Mouse (Mus musculus): ENCODE measurements around the gene Atp6v0a1. TPM values are rescaled to one million over a fixed set of nuclear protein-coding genes. Genes with fewer than 3 reads are reported as not detected.

Atp6v0a1 gene
- polyA plus RNA-seq, 1 experiment: 312 TPM

GRCm38 (mm10) chr11:101082208-101083082 is 73.2 kb downstream of the Atp6v0a1 start, which contains the start of gene Coasy:
Coasy (plus strand) TSS chr11:101082565.
- peak; percentile 84 to 93 for DNase-seq (ENCODE audit: extremely low spot score in 1 of 2, low spot score in 1 of 2)

- no peak for DNase-seq (ENCODE audit: extremely low spot score in 1 of 2, low spot score in 1 of 2)
Observed at GRCm38 (mm10) chr11:101083083-101083697, 73.9 kb downstream of the Atp6v0a1 start.

DNA sequence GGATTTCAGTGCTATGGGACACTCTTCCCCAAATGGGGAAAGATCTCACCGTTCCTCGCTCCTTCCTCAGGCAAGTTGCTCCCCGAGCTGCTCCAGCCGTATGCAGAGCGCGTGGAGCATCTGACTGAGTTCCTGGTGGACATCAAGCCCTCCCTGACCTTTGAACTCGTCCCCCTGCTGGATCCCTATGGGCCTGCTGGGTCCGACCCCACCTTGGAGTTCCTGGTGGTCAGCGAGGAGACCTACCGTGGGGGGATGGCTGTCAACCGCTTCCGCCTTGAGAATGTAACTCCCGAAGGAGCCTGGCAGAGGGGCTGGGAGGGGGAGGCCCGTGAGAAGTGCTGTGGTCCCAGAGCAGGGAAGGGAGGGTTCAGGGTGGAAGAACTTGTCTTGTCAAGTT is 75.0 kb downstream of the Atp6v0a1 start:
- no peak for DNase-seq (ENCODE audit: extremely low spot score in 1 of 2, low spot score in 1 of 2)

GRCm38 (mm10) chr11:101084811-101085210 is 75.6 kb downstream of the Atp6v0a1 start:
- no peak for DNase-seq (ENCODE audit: extremely low spot score in 1 of 2, low spot score in 1 of 2)

DNA sequence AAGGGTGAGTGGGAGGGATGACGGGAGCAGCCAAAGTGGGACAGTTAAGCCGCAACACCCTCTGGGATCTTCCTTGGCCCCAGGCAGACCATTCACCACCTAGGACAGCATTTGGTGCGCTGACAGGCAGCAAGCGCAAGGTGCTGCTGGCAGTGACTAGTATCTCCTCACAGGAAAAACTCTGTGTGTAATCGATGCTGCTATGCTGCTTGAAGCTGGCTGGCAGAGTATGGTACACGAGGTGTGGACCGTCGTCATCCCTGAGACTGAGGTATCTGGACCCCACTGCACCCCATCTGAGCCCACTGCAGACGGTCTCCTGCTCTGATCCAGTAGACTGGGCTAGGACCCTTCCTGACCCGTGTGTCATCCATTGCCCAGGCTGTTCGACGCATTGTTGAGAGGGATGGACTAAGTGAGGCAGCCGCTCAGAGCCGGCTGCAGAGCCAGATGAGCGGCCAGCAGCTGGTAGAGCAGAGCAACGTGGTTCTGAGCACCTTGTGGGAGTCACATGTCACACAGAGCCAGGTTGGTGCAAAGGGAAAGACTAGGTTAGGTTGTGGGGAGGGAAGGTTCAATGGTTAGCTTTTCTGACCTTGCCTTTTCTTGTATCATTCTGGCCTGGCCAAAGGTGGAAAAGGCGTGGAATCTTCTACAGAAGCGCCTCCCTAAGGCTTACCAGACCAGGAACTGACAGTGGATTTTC is 76.5 kb downstream of the Atp6v0a1 start:
- no peak for DNase-seq (ENCODE audit: extremely low spot score in 1 of 2, low spot score in 1 of 2)

DNA sequence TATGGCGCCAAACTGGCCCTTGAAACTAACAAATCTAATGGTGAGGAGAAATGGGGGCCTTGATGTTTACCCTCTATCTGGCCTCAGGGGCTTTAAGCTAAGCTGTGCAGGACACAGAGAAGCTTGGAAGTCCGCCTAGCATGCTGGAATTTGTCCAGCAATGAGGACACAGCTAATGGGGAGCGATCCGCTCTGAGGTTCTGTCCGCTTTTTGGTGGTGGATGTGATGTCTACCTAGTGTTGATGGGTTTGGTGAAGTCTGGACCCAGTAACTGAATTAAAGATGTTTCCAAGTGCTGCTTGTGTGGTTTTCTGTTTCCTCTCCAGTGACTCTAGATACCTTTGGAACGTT is 77.0 kb downstream of the Atp6v0a1 start:
- DNase-seq (ENCODE audit: extremely low spot score in 1 of 2, low spot score in 1 of 2): no peak

- DNase-seq (ENCODE audit: extremely low spot score in 1 of 2, low spot score in 1 of 2): peak; percentile 87 to 97
Observed at GRCm38 (mm10) chr11:101086756-101087681, 77.8 kb downstream of the Atp6v0a1 start, which contains the start of gene Mlx. Mlx (plus strand) TSS chr11:101087277.

DNA sequence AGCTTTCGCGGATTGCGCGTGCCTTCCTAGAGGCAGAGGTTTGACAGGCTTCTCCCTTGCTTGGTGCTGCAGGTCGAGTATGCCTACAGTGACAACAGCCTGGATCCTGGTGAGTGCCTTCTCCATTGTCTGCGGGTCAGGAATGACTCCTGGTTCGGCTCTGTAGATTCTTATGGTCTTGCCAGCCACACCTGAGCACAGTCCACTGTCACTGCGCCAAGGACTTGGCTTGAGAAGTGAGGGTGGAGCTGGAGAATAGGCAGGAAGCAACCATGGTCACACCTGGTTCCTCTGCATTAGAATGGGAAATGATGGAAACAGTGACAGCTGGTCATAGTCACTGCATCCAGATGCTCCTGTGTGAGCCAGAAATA is 78.4 kb downstream of the Atp6v0a1 start:
- DNase-seq (ENCODE audit: extremely low spot score in 1 of 2, low spot score in 1 of 2): no peak

GRCm38 (mm10) chr11:101089931-101090330 is 80.7 kb downstream of the Atp6v0a1 start:
- DNase-seq (ENCODE audit: extremely low spot score in 1 of 2, low spot score in 1 of 2): no peak

DNA sequence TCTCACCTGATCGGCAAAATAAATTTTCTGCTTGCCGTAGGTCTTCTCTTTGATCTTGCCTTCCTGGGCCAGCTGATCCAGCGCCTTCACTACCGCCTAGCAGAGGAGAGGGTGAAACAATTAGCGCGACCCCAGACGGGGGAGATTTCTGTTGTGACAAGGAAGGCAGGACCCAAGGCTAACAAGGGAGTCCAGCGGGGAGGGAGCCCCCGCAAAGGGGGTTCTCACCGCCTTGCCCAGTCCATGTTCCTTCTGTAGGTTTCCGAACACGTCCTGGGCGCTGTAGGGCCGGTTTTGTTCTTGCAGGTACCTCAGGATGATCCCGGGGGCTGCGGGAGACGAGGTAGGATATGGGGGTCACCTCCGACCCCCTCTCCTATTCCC is 85.7 kb downstream of the Atp6v0a1 start:
- DNase-seq (ENCODE audit: extremely low spot score in 1 of 2, low spot score in 1 of 2): no peak

DNA sequence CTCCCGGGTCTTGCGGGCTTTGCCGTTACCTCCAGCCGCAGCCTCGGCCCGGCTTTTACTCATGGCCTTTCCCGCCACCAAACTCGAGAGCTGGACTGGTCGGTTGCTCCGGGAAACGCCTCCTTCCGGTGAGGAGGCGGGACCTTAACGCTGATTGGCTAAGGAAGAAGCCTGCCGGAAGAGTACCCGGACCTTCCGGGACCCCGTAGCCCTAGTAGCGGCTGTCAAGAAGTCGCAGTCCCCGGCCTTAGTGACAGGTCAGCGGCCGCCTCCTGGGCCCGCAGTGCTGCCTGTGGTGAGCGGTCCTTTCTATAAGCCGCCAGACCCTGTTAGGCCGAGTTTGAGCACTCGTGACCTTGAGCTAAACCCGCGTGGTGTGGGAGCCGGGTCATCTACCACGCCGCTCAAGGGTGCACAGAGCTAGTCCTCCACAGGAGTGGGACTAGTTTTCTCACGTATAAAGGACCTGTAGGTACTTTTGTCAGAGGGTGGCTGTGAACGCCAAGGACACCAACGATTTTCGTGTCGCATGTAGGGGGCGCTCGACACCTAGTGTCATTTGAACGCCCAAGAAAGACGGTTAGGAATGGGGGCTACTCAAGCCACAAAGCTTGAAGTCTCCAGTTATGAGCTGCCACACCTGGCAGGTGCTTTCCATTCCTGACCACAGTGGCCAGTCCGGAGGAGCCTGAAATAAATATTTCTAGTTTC is 86.2 kb downstream of the Atp6v0a1 start, which contains the start of gene Psmc3ip:
TSS of gene Psmc3ip (minus strand) at position 123 of the 711 bp plus-strand sequence.
- peak; percentile 90 to 95 for DNase-seq (ENCODE audit: extremely low spot score in 1 of 2, low spot score in 1 of 2)

DNA sequence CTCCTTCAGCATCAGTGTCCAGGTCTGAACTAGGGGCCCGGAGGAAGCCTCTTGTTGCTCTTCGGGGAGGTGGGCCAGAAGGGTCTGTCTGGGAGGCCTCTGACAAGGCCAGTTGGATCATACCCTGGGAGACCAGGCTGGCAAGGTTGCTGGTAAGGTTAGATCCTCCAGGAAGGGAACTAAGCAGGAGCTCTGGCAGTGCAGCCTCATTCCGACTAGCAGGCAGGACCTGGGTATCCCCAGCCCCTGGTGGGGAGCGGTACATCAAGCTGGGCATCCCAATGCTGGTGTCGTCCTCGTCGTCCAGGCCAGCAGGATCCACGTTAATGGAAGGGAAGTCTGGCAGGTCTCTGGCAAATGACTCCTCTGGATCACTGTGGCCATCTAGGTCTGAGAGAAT is 89.0 kb downstream of the Atp6v0a1 start:
- no peak for DNase-seq (ENCODE audit: extremely low spot score in 1 of 2, low spot score in 1 of 2)

- DNase-seq (ENCODE audit: extremely low spot score in 1 of 2, low spot score in 1 of 2): no peak
Observed at GRCm38 (mm10) chr11:101103011-101103410, 93.8 kb downstream of the Atp6v0a1 start.

DNA sequence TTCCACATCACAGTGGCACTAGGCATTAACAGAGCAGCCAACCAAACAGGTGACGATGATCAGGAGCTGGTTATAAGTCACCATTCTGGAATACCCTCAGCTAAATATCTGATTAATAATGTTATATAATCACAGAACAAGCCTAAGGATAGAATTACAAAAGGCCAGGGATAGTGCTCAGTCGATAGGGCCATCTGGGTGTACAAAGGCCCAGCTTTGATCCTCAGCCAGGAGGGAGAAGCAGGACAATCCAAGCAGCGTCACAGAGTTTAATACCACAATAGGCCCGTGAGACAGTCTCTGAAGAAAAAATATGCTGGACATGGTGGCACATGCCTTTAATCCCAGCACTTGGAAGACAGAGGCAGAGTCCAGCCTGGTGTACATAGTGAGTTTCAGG is 100.1 kb downstream of the Atp6v0a1 start:
- no peak for DNase-seq (ENCODE audit: extremely low spot score in 1 of 2, low spot score in 1 of 2)

DNA sequence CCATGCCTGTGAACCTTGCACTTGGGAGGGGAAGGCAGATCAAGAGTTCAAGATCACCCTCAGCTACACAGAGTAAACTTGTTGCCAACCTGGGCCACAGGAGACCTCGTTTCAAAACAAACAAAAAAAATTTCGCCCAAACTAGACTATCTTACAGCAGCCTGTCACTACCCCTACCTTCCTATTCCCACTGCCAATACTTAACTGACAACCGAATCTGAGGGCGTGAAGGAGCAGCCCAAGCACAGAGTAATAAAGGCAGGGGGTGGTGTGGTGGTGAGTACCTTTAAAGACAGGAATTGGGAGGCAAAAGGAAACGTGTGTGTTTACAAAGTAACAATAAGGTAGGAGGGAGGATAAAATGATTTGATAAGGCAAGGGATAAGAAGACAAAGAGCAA is 101.5 kb downstream of the Atp6v0a1 start:
- no peak for DNase-seq (ENCODE audit: extremely low spot score in 1 of 2, low spot score in 1 of 2)

DNA sequence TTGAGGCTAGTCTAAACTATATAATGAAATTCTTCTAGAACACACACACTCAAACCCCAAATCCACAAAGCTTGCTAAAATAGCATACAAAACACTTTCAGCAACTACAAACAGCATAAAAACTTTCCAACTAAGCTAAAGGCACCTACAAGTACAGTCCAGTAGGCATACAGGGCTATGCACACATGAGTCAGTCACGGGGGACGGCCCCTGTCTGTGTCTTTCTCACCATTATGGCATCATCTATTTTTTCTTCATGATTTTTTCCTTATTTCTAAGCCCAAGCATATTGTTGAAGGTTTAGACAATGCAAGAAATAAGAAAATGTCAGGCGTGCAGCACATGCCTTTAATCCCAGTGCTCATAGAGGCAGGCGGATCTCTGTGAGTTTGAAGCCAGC is 101.9 kb downstream of the Atp6v0a1 start:
- DNase-seq (ENCODE audit: extremely low spot score in 1 of 2, low spot score in 1 of 2): no peak

DNA sequence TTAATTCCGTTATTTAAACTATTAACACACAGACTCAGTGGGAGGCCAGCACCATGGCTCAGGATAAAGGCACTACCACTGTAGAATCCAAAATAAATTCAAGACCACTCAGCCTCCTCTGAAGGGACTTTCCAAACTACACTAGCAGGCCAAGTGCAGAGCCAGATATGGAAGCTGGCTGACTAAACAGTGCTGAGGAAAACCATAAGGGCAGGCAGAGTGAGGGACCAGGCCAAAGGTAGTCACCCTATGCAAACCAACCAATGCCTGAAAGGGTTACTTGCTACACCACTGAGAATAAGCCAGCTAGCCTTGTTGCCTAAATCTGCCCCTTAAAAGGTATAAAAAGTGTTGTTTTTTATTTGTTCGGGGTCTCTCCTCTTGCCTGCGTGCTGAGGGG is 102.9 kb downstream of the Atp6v0a1 start:
- no peak for DNase-seq (ENCODE audit: extremely low spot score in 1 of 2, low spot score in 1 of 2)

All from frontal cortex, adult 2 months (tissue).